Mouse (Mus musculus) lung, postnatal 0 days (tissue): ENCODE data around the gene Hebp1.

Source experiments
- CTCF ChIP-seq: IDR thresholded peaks from 2 replicates; pipeline ENCODE4 v1.5.1; 2016; ENCODE audit warnings: antibody characterized with exemption, mild to moderate bottlenecking
- EP300 ChIP-seq: IDR thresholded peaks from 2 replicates; pipeline ENCODE4 v1.6.1; 2016; ENCODE audit warnings: antibody characterized with exemption, mild to moderate bottlenecking, control low read depth

DNA sequence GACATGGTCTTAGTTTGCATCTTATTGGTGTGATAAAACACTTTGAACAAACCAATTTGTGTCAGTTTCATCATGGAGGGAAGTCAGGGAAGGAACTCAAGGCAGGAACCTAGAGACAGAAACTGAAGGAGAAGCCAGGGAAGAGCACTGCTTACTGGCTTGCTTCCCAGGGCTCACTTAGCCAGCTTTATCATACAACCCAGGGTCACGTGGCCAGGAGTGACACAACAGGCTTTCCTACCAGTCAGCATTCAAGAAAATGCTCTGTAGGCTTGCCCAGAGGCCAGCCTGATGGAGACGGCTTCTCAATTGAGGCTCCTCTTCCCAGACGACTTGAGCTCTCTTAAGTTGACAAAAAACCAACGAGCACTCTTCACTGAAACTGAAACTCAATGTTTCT, 2.9 kb downstream of the Hebp1 start:
- no peak for TF ChIP-seq CTCF
- no peak for TF ChIP-seq EP300
